Mouse (Mus musculus) cerebellum, adult 11-12 months (tissue): ENCODE data around the gene Eef2k.
"Not testable (repeated sequence)": the region's sequence is repeated elsewhere in the genome, so short reads cannot be mapped to it uniquely, and the experiment has no call there.

Experiments
- DNase-seq: peaks from one replicate; pipeline ENCODE4 v3.0.0; 2022

The Eef2k gene

GRCm38 (mm10) chr7:120943936-120944509 is 101.4 kb downstream of the Eef2k start:
- no peak for DNase-seq

GRCm38 (mm10) chr7:120953591-120953990 is 111.0 kb downstream of the Eef2k start:
- not testable (repeated sequence) for DNase-seq
